Mouse (Mus musculus) stomach, postnatal 0 days (tissue): ENCODE results near the gene Rex1bd.

ENCODE experiments used
- CTCF ChIP-seq: IDR thresholded peaks from 2 replicates; pipeline ENCODE4 v1.5.1; 2016; ENCODE audit warnings: antibody characterized with exemption, low read depth, mild to moderate bottlenecking, moderate library complexity
- EP300 ChIP-seq: optimal IDR thresholded peaks from 2 replicates; pipeline ENCODE3; 2016; ENCODE audit warnings: antibody characterized with exemption

DNA sequence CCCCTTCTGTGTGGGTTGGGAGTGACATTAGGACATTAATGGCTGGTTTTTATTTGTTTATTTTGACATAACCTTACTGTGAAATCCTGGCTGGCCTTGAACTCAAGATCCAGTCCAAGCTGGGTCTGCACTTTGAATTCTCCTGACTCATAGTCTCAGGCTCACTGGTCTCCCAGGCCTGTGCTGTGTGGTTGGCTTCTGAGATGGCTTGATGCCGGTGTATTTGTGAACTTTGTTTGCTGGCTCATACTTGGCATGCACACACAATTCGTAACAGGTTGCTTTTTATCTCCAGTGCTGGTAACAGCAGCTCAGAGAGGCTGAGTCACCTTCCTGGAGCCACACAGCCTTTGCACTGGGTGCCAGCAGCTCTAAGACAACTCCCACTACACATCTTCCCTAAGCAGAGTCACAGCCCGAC, 23.2 kb upstream of the Rex1bd start:
- no peak for TF ChIP-seq CTCF
- TF ChIP-seq EP300, result no peak
